Mouse (Mus musculus): ENCODE measurements at regions not wholly inside any gene's neighbourhood (a gene's known extent, or its start where the extent isn't known, plus 50 kb on each side); places are given as distances from the start of the nearest gene placed in this dataset.

GRCm38 (mm10) chr2:45258897-45259296, 141.7 kb upstream of the Zeb2 start:
- H3K9me3 ChIP-seq (ENCODE audit: control insufficient read depth, low read length): no peaks in the 10 kb centered on the region
- H3K27ac ChIP-seq (ENCODE audit: low read depth, low read length): no peak overlapping the region
- DNase-seq (ENCODE audit: low spot score): no peak
- H3K9ac ChIP-seq (ENCODE audit: low read length): no peak overlapping the region
- no peak for ATAC-seq (replicated peaks; ENCODE audit: low FRiP score)
- no peaks in the 10 kb centered on the region for H3K4me1 ChIP-seq (replicated peaks; ENCODE audit: control insufficient read depth, insufficient read depth, low read length)
- 74% methylated on average over 3 of the region's 3 CpGs for WGBS
- H3K4me2 ChIP-seq (ENCODE audit: low read depth, low read length, severe bottlenecking): no peak overlapping the region
- H3K36me3 ChIP-seq (ENCODE audit: control insufficient read depth, insufficient read depth, low read length): no peaks in the 10 kb centered on the region
- no peak overlapping the region for H3K4me3 ChIP-seq (ENCODE audit: low read depth, low read length)
- H3K27me3 ChIP-seq (ENCODE audit: control insufficient read depth, insufficient read depth, low read length): no peaks in the 10 kb centered on the region

- Histone ChIP-seq H3K4me1 (replicated peaks; ENCODE audit: control insufficient read depth, insufficient read depth, low read length) (no peaks in the 10 kb centered on the region), H3K4me3 (ENCODE audit: low read depth, low read length) (no peak overlapping the region), H3K36me3 (ENCODE audit: control insufficient read depth, insufficient read depth, low read length) (no peaks in the 10 kb centered on the region), H3K27me3 (ENCODE audit: control insufficient read depth, insufficient read depth, low read length) (no peaks in the 10 kb centered on the region), H3K9me3 (ENCODE audit: control insufficient read depth, low read length) (no peaks in the 10 kb centered on the region), H3K4me2 (ENCODE audit: low read depth, low read length, severe bottlenecking) (no peak overlapping the region), H3K9ac (ENCODE audit: low read length) (no peak overlapping the region), H3K27ac (ENCODE audit: low read depth, low read length) (no peak overlapping the region)
- WGBS: 63% methylated on average over 5 of the region's 5 CpGs
- DNase-seq (ENCODE audit: low spot score): no peak
- ATAC-seq (replicated peaks; ENCODE audit: low FRiP score): no peak
Measured at GRCm38 (mm10) chr2:45256373-45256772, 139.2 kb upstream of the Zeb2 start.

GRCm38 (mm10) chr2:45253936-45254335, 136.7 kb upstream of the Zeb2 start:
- no peak for DNase-seq (ENCODE audit: low spot score)
- H3K27ac ChIP-seq (ENCODE audit: low read depth, low read length): no peak overlapping the region
- 78% methylated on average over 4 of the region's 4 CpGs for WGBS

GRCm38 (mm10) chr2:45252321-45252720, 135.1 kb upstream of the Zeb2 start:
- ATAC-seq (replicated peaks; ENCODE audit: low FRiP score): no peak
- H3K36me3 ChIP-seq (ENCODE audit: control insufficient read depth, insufficient read depth, low read length): no peaks in the 10 kb centered on the region
- no peak overlapping the region for H3K9ac ChIP-seq (ENCODE audit: low read length)
- no peaks in the 10 kb centered on the region for H3K27me3 ChIP-seq (ENCODE audit: control insufficient read depth, insufficient read depth, low read length)
- H3K9me3 ChIP-seq (ENCODE audit: control insufficient read depth, low read length): no peaks in the 10 kb centered on the region
- 82% methylated on average over 4 of the region's 4 CpGs for WGBS
- H3K27ac ChIP-seq (ENCODE audit: low read depth, low read length): no peak overlapping the region
- no peak overlapping the region for H3K4me2 ChIP-seq (ENCODE audit: low read depth, low read length, severe bottlenecking)
- no peaks in the 10 kb centered on the region for H3K4me1 ChIP-seq (replicated peaks; ENCODE audit: control insufficient read depth, insufficient read depth, low read length)
- no peak for DNase-seq (ENCODE audit: low spot score)
- no peak overlapping the region for H3K4me3 ChIP-seq (ENCODE audit: low read depth, low read length)

More at GRCm38 (mm10) chr2:45253936-45254335, 136.7 kb upstream of the Zeb2 start:
- Histone ChIP-seq H3K9me3 (ENCODE audit: control insufficient read depth, low read length) (no peaks in the 10 kb centered on the region), H3K9ac (ENCODE audit: low read length) (no peak overlapping the region), H3K27me3 (ENCODE audit: control insufficient read depth, insufficient read depth, low read length) (no peaks in the 10 kb centered on the region), H3K4me3 (ENCODE audit: low read depth, low read length) (no peak overlapping the region), H3K36me3 (ENCODE audit: control insufficient read depth, insufficient read depth, low read length) (no peaks in the 10 kb centered on the region), H3K4me2 (ENCODE audit: low read depth, low read length, severe bottlenecking) (no peak overlapping the region), H3K4me1 (replicated peaks; ENCODE audit: control insufficient read depth, insufficient read depth, low read length) (no peaks in the 10 kb centered on the region)
- no peak for ATAC-seq (replicated peaks; ENCODE audit: low FRiP score)

GRCm38 (mm10) chr2:45249658-45250057, 132.5 kb upstream of the Zeb2 start:
- no peak overlapping the region for H3K9ac ChIP-seq (ENCODE audit: low read length)
- H3K36me3 ChIP-seq (ENCODE audit: control insufficient read depth, insufficient read depth, low read length): no peaks in the 10 kb centered on the region
- no peak overlapping the region for H3K4me2 ChIP-seq (ENCODE audit: low read depth, low read length, severe bottlenecking)
- H3K27me3 ChIP-seq (ENCODE audit: control insufficient read depth, insufficient read depth, low read length): no peaks in the 10 kb centered on the region
- H3K4me1 ChIP-seq (replicated peaks; ENCODE audit: control insufficient read depth, insufficient read depth, low read length): no peaks in the 10 kb centered on the region
- DNase-seq (ENCODE audit: low spot score) (no peak), ATAC-seq (replicated peaks; ENCODE audit: low FRiP score) (no peak)
- H3K9me3 ChIP-seq (ENCODE audit: control insufficient read depth, low read length): no peaks in the 10 kb centered on the region
- no peak overlapping the region for H3K27ac ChIP-seq (ENCODE audit: low read depth, low read length)
- WGBS: 79% methylated on average over 1 of the region's 1 CpGs
- no peak overlapping the region for H3K4me3 ChIP-seq (ENCODE audit: low read depth, low read length)

GRCm38 (mm10) chr2:45246061-45246945, 129.1 kb upstream of the Zeb2 start:
- DNase-seq (ENCODE audit: low spot score) (no peak), ATAC-seq (replicated peaks; ENCODE audit: low FRiP score) (no peak)
- WGBS: 92% methylated on average over 10 of the region's 10 CpGs
- Histone ChIP-seq H3K9ac (ENCODE audit: low read length) (no peak overlapping the region), H3K4me1 (replicated peaks; ENCODE audit: control insufficient read depth, insufficient read depth, low read length) (no peaks in the 10 kb centered on the region), H3K36me3 (ENCODE audit: control insufficient read depth, insufficient read depth, low read length) (no peaks in the 10 kb centered on the region), H3K4me3 (ENCODE audit: low read depth, low read length) (no peak overlapping the region), H3K4me2 (ENCODE audit: low read depth, low read length, severe bottlenecking) (no peak overlapping the region), H3K9me3 (ENCODE audit: control insufficient read depth, low read length) (no peaks in the 10 kb centered on the region), H3K27me3 (ENCODE audit: control insufficient read depth, insufficient read depth, low read length) (no peaks in the 10 kb centered on the region), H3K27ac (ENCODE audit: low read depth, low read length) (no peak overlapping the region)

- Histone ChIP-seq H3K9ac (ENCODE audit: low read length) (no peak overlapping the region), H3K4me3 (ENCODE audit: low read depth, low read length) (no peak overlapping the region), H3K27ac (ENCODE audit: low read depth, low read length) (no peak overlapping the region), H3K9me3 (ENCODE audit: control insufficient read depth, low read length) (no peaks in the 10 kb centered on the region), H3K4me2 (ENCODE audit: low read depth, low read length, severe bottlenecking) (no peak overlapping the region), H3K36me3 (ENCODE audit: control insufficient read depth, insufficient read depth, low read length) (no peaks in the 10 kb centered on the region), H3K27me3 (ENCODE audit: control insufficient read depth, insufficient read depth, low read length) (no peaks in the 10 kb centered on the region), H3K4me1 (replicated peaks; ENCODE audit: control insufficient read depth, insufficient read depth, low read length) (no peaks in the 10 kb centered on the region)
- DNase-seq (ENCODE audit: low spot score): no peak
- no peak for ATAC-seq (replicated peaks; ENCODE audit: low FRiP score)
- 79% methylated on average over 1 of the region's 1 CpGs for WGBS
Measured at GRCm38 (mm10) chr2:45245506-45245905, 128.3 kb upstream of the Zeb2 start.

GRCm38 (mm10) chr2:45244491-45244890, 127.3 kb upstream of the Zeb2 start:
- Histone ChIP-seq H3K4me3 (ENCODE audit: low read depth, low read length) (no peak overlapping the region), H3K27ac (ENCODE audit: low read depth, low read length) (no peak overlapping the region), H3K27me3 (ENCODE audit: control insufficient read depth, insufficient read depth, low read length) (no peaks in the 10 kb centered on the region), H3K36me3 (ENCODE audit: control insufficient read depth, insufficient read depth, low read length) (no peaks in the 10 kb centered on the region), H3K9me3 (ENCODE audit: control insufficient read depth, low read length) (no peaks in the 10 kb centered on the region), H3K4me1 (replicated peaks; ENCODE audit: control insufficient read depth, insufficient read depth, low read length) (no peaks in the 10 kb centered on the region), H3K4me2 (ENCODE audit: low read depth, low read length, severe bottlenecking) (no peak overlapping the region), H3K9ac (ENCODE audit: low read length) (no peak overlapping the region)
- DNase-seq (ENCODE audit: low spot score) (no peak), ATAC-seq (replicated peaks; ENCODE audit: low FRiP score) (no peak)
- WGBS: 91% methylated on average over 14 of the region's 14 CpGs

Measured in forebrain, embryonic 11.5 days (tissue).